Mouse (Mus musculus) E14TG2a.4 (cell line): ENCODE measurements around the gene Adam8.

ENCODE experiments used
- CTCF ChIP-seq: conservative IDR thresholded peaks from 2 replicates; pipeline ENCODE4 v1.5.1; 2014; ENCODE audit warnings: low read length
- NANOG ChIP-seq: IDR thresholded peaks from 2 replicates; pipeline ENCODE4 v1.6.1; 2014; ENCODE audit warnings: borderline replicate concordance, low read length, mixed read lengths
- POU5F1 ChIP-seq: IDR thresholded peaks from 2 replicates; pipeline ENCODE4 v1.6.1; 2014; ENCODE audit warnings: low read length, borderline replicate concordance

DNA sequence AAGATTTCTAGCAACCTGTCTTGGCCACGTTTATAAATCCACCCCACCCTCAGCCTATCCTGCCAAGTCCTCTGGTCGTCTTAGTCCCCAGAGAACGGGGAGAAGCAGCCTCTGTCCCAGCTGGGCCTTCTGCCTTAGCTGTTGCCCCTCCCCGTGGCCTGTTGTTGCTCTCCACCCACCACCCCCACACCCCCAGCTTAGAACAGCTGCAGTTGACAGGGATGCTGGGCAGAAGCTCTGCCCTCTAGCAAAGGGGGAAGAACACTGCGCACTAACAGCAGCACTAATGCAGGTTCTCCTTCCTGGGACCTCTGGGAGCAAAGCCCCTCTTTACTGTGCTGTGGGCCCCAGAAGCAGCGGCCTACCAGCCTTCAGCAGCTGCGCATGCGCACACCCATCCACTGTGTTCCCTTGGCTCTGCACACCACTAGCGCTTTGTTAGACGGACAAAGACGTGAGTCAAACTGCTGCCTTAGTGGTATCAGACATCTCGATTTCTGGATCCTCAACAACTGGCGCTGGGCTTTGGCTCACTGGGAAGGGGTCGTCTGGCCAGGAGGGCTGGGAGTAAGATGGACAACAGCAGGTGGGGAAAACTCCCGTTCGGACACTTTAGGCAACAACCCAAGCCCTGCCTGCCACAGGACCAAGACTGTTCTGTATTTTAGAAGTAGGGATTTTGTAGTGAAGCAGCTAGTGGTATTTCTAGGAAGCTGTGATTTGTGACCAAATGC, 51.7 kb downstream of the Adam8 start:
- no peak for TF ChIP-seq CTCF
- no peak for TF ChIP-seq NANOG
- TF ChIP-seq POU5F1, result no peak
